Mouse (Mus musculus): ENCODE measurements around the gene Il2rg. TPM values are rescaled to one million over a fixed set of nuclear protein-coding genes. Genes with fewer than 3 reads are reported as not detected.

The Il2rg gene
- polyA plus RNA-seq (2012; ENCODE audit: insufficient read depth, low replicate concordance): 11.0 and 35.1 TPM in 2 replicates

GRCm38 (mm10) chrX:101268025-101268754 lies at the start of gene Il2rg:
Gene Il2rg (minus strand): TSS chrX:101268255.
- peaks cover 22% of the 10 kb centered on the region for H3K36me3 ChIP-seq (replicated peaks; ENCODE audit: low read length)
- H3K27me3 ChIP-seq (replicated peaks): peaks cover 36% of the 10 kb centered on the region
- H3K4me1 ChIP-seq: peaks cover 40% of the 10 kb centered on the region
- H3K4me3 ChIP-seq (replicated peaks): peak within 1 kb of the TSS; percentile 88
- H3K9me3 ChIP-seq: no peaks in the 10 kb centered on the region
- TF ChIP-seq FLI1 (IDR thresholded peaks at IDR 0.05; ENCODE audit: low read length) (no peak), GATA1 (IDR thresholded peaks at IDR 0.05; ENCODE audit: borderline replicate concordance, low read length) (no peak)

GRCm38 (mm10) chrX:101313625-101314359 lies 45.7 kb upstream of the Il2rg start:
- Histone ChIP-seq H3K9me3 (no peaks in the 10 kb centered on the region), H3K4me3 (replicated peaks) (no peak overlapping the region), H3K27me3 (replicated peaks) (peaks cover 85% of the 10 kb centered on the region), H3K4me1 (peaks cover 24% of the 10 kb centered on the region), H3K36me3 (replicated peaks; ENCODE audit: low read length) (no peaks in the 10 kb centered on the region)
- TF ChIP-seq FLI1 (IDR thresholded peaks at IDR 0.05; ENCODE audit: low read length) (no peak), GATA1 (IDR thresholded peaks at IDR 0.05; ENCODE audit: borderline replicate concordance, low read length) (no peak)

- Histone ChIP-seq H3K4me1 (peaks cover 6% of the 10 kb centered on the region; the same call in 1 of the 2 replicates), H3K36me3 (replicated peaks; ENCODE audit: low read length) (no peaks in the 10 kb centered on the region), H3K27me3 (replicated peaks) (peaks cover 86% of the 10 kb centered on the region), H3K4me3 (replicated peaks) (no peak overlapping the region), H3K9me3 (no peaks in the 10 kb centered on the region)
- TF ChIP-seq GATA1 (IDR thresholded peaks at IDR 0.05; ENCODE audit: borderline replicate concordance, low read length) (no peak), FLI1 (IDR thresholded peaks at IDR 0.05; ENCODE audit: low read length) (no peak)
Measured at GRCm38 (mm10) chrX:101309299-101309698, 41.2 kb upstream of the Il2rg start.

GRCm38 (mm10) chrX:101304646-101305045 lies 36.6 kb upstream of the Il2rg start:
- TF ChIP-seq GATA1 (IDR thresholded peaks at IDR 0.05; ENCODE audit: borderline replicate concordance, low read length) (no peak), FLI1 (IDR thresholded peaks at IDR 0.05; ENCODE audit: low read length) (no peak)
- H3K27me3 ChIP-seq (replicated peaks): peaks cover 87% of the 10 kb centered on the region

GRCm38 (mm10) chrX:101301654-101302053 lies 33.6 kb upstream of the Il2rg start:
- H3K36me3 ChIP-seq (replicated peaks; ENCODE audit: low read length): peaks cover 16% of the 10 kb centered on the region
- H3K9me3 ChIP-seq: no peaks in the 10 kb centered on the region
- TF ChIP-seq GATA1 (IDR thresholded peaks at IDR 0.05; ENCODE audit: borderline replicate concordance, low read length) (no peak), FLI1 (IDR thresholded peaks at IDR 0.05; ENCODE audit: low read length) (no peak)
- H3K4me3 ChIP-seq (replicated peaks): no peak overlapping the region
- peaks cover 76% of the 10 kb centered on the region for H3K27me3 ChIP-seq (replicated peaks)
- no peaks in the 10 kb centered on the region for H3K4me1 ChIP-seq

More at GRCm38 (mm10) chrX:101304646-101305045, 36.6 kb upstream of the Il2rg start:
- Histone ChIP-seq H3K36me3 (replicated peaks; ENCODE audit: low read length) (no peaks in the 10 kb centered on the region), H3K4me3 (replicated peaks) (no peak overlapping the region), H3K9me3 (no peaks in the 10 kb centered on the region), H3K4me1 (no peaks in the 10 kb centered on the region)

- Histone ChIP-seq H3K4me3 (replicated peaks) (no peak overlapping the region), H3K27me3 (replicated peaks) (peaks cover 68% of the 10 kb centered on the region), H3K9me3 (no peaks in the 10 kb centered on the region), H3K36me3 (replicated peaks; ENCODE audit: low read length) (peaks cover 28% of the 10 kb centered on the region), H3K4me1 (no peaks in the 10 kb centered on the region)
- TF ChIP-seq GATA1 (IDR thresholded peaks at IDR 0.05; ENCODE audit: borderline replicate concordance, low read length) (no peak), FLI1 (IDR thresholded peaks at IDR 0.05; ENCODE audit: low read length) (no peak)
Measured at GRCm38 (mm10) chrX:101300427-101301030, 32.5 kb upstream of the Il2rg start.

- peaks cover 35% of the 10 kb centered on the region for H3K36me3 ChIP-seq (replicated peaks; ENCODE audit: low read length)
- no peak overlapping the region for H3K4me3 ChIP-seq (replicated peaks)
- peaks cover 62% of the 10 kb centered on the region for H3K27me3 ChIP-seq (replicated peaks)
- H3K9me3 ChIP-seq: no peaks in the 10 kb centered on the region
- H3K4me1 ChIP-seq: no peaks in the 10 kb centered on the region
- TF ChIP-seq GATA1 (IDR thresholded peaks at IDR 0.05; ENCODE audit: borderline replicate concordance, low read length) (no peak), FLI1 (IDR thresholded peaks at IDR 0.05; ENCODE audit: low read length) (no peak)
Measured at GRCm38 (mm10) chrX:101299473-101300426, 31.7 kb upstream of the Il2rg start.

- Histone ChIP-seq H3K4me1 (no peaks in the 10 kb centered on the region), H3K9me3 (no peaks in the 10 kb centered on the region), H3K4me3 (replicated peaks) (no peak within 1 kb of the TSS), H3K27me3 (replicated peaks) (peaks cover 58% of the 10 kb centered on the region), H3K36me3 (replicated peaks; ENCODE audit: low read length) (peaks cover 42% of the 10 kb centered on the region)
- no peak for TF ChIP-seq GATA1 (IDR thresholded peaks at IDR 0.05; ENCODE audit: borderline replicate concordance, low read length)
- TF ChIP-seq FLI1 (IDR thresholded peaks at IDR 0.05; ENCODE audit: low read length): no peak
Measured at GRCm38 (mm10) chrX:101299055-101299454, 31.0 kb upstream of the Il2rg start, which contains the start of gene Nlgn3. Gene Nlgn3 (plus strand): TSS chrX:101299168.

GRCm38 (mm10) chrX:101290111-101290510 lies 22.1 kb upstream of the Il2rg start:
- no peak for TF ChIP-seq FLI1 (IDR thresholded peaks at IDR 0.05; ENCODE audit: low read length)
- TF ChIP-seq GATA1 (IDR thresholded peaks at IDR 0.05; ENCODE audit: borderline replicate concordance, low read length): no peak
- H3K4me3 ChIP-seq (replicated peaks): no peak overlapping the region

More at GRCm38 (mm10) chrX:101290111-101290510, 22.1 kb upstream of the Il2rg start:
- Histone ChIP-seq H3K9me3 (no peaks in the 10 kb centered on the region), H3K4me1 (peaks cover 12% of the 10 kb centered on the region), H3K27me3 (replicated peaks) (peaks cover 43% of the 10 kb centered on the region), H3K36me3 (replicated peaks; ENCODE audit: low read length) (peaks cover 99% of the 10 kb centered on the region)

Data from megakaryocyte, embryonic 14.5 days (primary cell).